Mouse (Mus musculus): ENCODE data around the gene Lig4.

Gene Lig4

GRCm38 (mm10) chr8:9977573-9978314, at the start of gene Lig4, which contains the start of gene Abhd13:
Lig4 (minus strand) TSS chr8:9977686.
Abhd13 (plus strand) TSS chr8:9977707.
- DNase-seq (ENCODE audit: low read depth in 1 of 2, low spot score in 2 of 2): peak; percentile 95 to 96

GRCm38 (mm10) chr8:10017231-10017630, 39.7 kb upstream of the Lig4 start:
- DNase-seq (ENCODE audit: low read depth in 1 of 2, low spot score in 2 of 2): no peak

- DNase-seq (ENCODE audit: low read depth in 1 of 2, low spot score in 2 of 2): no peak
Measured at GRCm38 (mm10) chr8:10016252-10016651, 38.8 kb upstream of the Lig4 start.

- no peak for DNase-seq (ENCODE audit: low read depth in 1 of 2, low spot score in 2 of 2)
Measured at GRCm38 (mm10) chr8:10007660-10008028, 30.2 kb upstream of the Lig4 start.

- no peak for DNase-seq (ENCODE audit: low read depth in 1 of 2, low spot score in 2 of 2)
Measured at GRCm38 (mm10) chr8:10006986-10007659, 29.6 kb upstream of the Lig4 start.

GRCm38 (mm10) chr8:10006156-10006985, 28.9 kb upstream of the Lig4 start, which contains the start of gene Tnfsf13b:
Tnfsf13b (plus strand) TSS chr8:10006467.
- DNase-seq (ENCODE audit: low read depth in 1 of 2, low spot score in 2 of 2): peak; percentile 46 to 55

GRCm38 (mm10) chr8:10004115-10004514, 26.6 kb upstream of the Lig4 start:
- DNase-seq (ENCODE audit: low read depth in 1 of 2, low spot score in 2 of 2): no peak

GRCm38 (mm10) chr8:9980188-9980587, 2.7 kb upstream of the Lig4 start:
- no peak for DNase-seq (ENCODE audit: low read depth in 1 of 2, low spot score in 2 of 2)

GRCm38 (mm10) chr8:9979746-9980145, 2.3 kb upstream of the Lig4 start:
- DNase-seq (ENCODE audit: low read depth in 1 of 2, low spot score in 2 of 2): no peak

- DNase-seq (ENCODE audit: low read depth in 1 of 2, low spot score in 2 of 2): no peak
Measured at GRCm38 (mm10) chr8:9978475-9979230, 1.2 kb upstream of the Lig4 start.

- DNase-seq (ENCODE audit: low read depth in 1 of 2, low spot score in 2 of 2): no peak
Measured at GRCm38 (mm10) chr8:9977016-9977415, 470 bp downstream of the Lig4 start.

GRCm38 (mm10) chr8:9975898-9976611, 1.4 kb downstream of the Lig4 start:
- peak; percentile 97 for DNase-seq (ENCODE audit: low read depth in 1 of 2, low spot score in 2 of 2)

- DNase-seq (ENCODE audit: low read depth in 1 of 2, low spot score in 2 of 2): no peak
Measured at GRCm38 (mm10) chr8:9975276-9975675, 2.2 kb downstream of the Lig4 start.

- DNase-seq (ENCODE audit: low read depth in 1 of 2, low spot score in 2 of 2): no peak
Measured at GRCm38 (mm10) chr8:9971866-9972265, 5.6 kb downstream of the Lig4 start.

GRCm38 (mm10) chr8:9959919-9960318, 17.6 kb downstream of the Lig4 start:
- no peak for DNase-seq (ENCODE audit: low read depth in 1 of 2, low spot score in 2 of 2)

GRCm38 (mm10) chr8:9958338-9958737, 19.1 kb downstream of the Lig4 start:
- DNase-seq (ENCODE audit: low read depth in 1 of 2, low spot score in 2 of 2): no peak

- DNase-seq (ENCODE audit: low read depth in 1 of 2, low spot score in 2 of 2): no peak
Measured at GRCm38 (mm10) chr8:9949134-9949890, 28.2 kb downstream of the Lig4 start.

GRCm38 (mm10) chr8:9935574-9935973, 41.9 kb downstream of the Lig4 start:
- no peak for DNase-seq (ENCODE audit: low read depth in 1 of 2, low spot score in 2 of 2)

- DNase-seq (ENCODE audit: low read depth in 1 of 2, low spot score in 2 of 2): no peak
Measured at GRCm38 (mm10) chr8:9934891-9935565, 42.5 kb downstream of the Lig4 start.
